Mouse (Mus musculus): ENCODE data around the gene Tjp2. TPM values are rescaled to one million over a fixed set of nuclear protein-coding genes. Genes with fewer than 3 reads are reported as not detected.

The Tjp2 gene
- polyA plus RNA-seq (2015; fragmentation: Nextera tagmentation; extraction: Ambion mirVana) = 22.1 and 24.4 TPM in 2 replicates

DNA sequence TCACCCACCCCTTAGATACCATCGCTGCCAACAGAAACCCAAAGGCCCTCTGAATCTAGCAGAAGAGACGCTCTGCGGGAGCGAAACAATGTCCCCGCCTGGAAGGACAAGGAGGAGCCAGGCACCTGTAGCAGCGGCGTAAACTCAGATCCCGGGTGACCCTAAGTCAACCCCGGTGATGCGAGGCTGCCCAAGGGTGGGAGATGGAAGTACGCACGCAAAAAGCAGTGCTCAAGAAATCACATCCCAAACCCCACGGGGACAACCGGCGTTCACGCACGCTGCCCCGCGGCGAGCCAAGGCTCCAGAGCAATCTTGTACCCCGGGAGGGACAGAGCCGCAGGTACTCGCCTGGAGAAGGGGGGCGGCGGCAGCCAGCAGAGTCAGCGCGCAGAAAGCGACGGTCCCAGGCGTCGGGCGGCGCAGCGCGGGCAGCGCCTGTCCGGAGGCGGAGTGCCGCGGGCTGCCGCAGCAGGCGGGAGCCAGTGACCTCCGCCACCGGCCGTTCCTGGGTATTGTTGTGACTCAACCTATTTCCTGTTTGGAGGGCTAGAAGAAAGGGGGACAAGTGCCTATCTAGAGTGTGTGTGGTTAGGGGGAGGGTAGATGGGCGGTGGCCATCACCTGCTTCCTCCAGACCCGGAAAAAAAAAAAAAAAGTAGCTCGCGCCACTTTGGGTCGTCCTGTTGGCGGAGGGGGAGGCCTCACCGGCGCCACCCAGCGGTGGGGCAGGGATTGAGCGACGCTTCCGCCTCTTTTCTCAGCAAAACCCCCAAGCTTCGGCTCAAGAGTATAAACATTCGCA, at the start of gene Tjp2:
Gene Tjp2 (minus strand): TSS at position 531 of the 805 bp plus-strand sequence.

Other genes starting within 250 kb of the Tjp2 start
- 1.0 and 1.4 TPM in 2 replicates for gene Fam189a2, start 194.0 kb downstream of the Tjp2 start, polyA plus RNA-seq (2015; fragmentation: Nextera tagmentation; extraction: Ambion mirVana)
- gene Fxn, start 55.6 kb upstream of the Tjp2 start, polyA plus RNA-seq (2015; fragmentation: Nextera tagmentation; extraction: Ambion mirVana) = 24.2 and 25.5 TPM in 2 replicates